Mouse (Mus musculus): Measurements from ENCODE around the gene Ly86.

DNA sequence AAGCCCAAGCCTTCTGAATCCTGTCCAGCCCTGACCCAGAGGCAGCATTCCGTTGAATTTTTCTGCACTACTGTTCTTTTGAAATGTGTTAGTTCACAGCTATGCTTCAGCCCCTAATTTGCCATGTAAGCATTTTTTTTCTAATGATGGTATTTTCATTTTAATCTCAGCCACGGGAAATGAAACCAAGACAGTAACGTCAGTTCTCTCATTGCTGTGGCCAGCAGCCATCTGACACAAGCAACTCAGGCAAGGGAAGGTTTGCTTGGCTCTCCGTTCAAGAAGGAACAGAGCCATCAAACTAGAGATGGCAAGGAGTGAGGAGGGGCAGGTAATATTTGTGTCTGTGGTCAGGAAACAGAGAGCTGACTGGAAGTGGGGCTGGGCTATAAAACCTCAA lies 7.7 kb upstream of the Ly86 start:
- TF ChIP-seq EP300 (IDR thresholded peaks at IDR 0.05; ENCODE audit: low read depth) (no peak), CTCF (IDR thresholded peaks at IDR 0.05; ENCODE audit: low read depth) (no peak)
